12 mouse cellular contexts compared by ENCODE assay signal in genomic region chr10:30731321-30731914, GRCm38 (mm10).
A peak's percentile ranks its signal among the peaks of the same experiment; 100 is the strongest.
DNase-seq lines count a peak whose midpoint lies in the region; ATAC-seq and TF ChIP-seq lines count a peak whose summit lies in the region.
"Had no signal": no experiment of that assay in that cellular context is flagged by ENCODE, and none has a peak within 500 bp of the region (broad histone marks: within the 10 kb centered on the region; RNA-seq: fewer than 3 reads in every experiment).

No protein-coding gene starts in this region.

- peak; percentile 18 for DNase-seq in lung, embryonic 14.5 days
- DNase-seq in lung, adult 18-20 months = no peak
- peak; percentile 32 for DNase-seq in ZHBTc4 (ENCODE audit: low read depth, low spot score)
- DNase-seq in adrenal gland, postnatal 36 days = peak; percentile 69 to 74
- peak; percentile 30 for DNase-seq in skeletal muscle tissue, adult 2 months (ENCODE audit: low read depth, low spot score)
- DNase-seq in urinary bladder, postnatal 4 days (ENCODE audit: low spot score in 2 of 2) = no peak
- no peak for DNase-seq in cerebellum, adult 9-10 months
- DNase-seq: forebrain, postnatal 0 days; kidney, postnatal 14 days; right cerebral cortex, postnatal 4 days had no signal

- H3K36me3 ChIP-seq in lung, embryonic 14.5 days (ENCODE audit: insufficient read depth) = no peaks in the 10 kb centered on the region
- H3K36me3 ChIP-seq: limb, embryonic 12.5 days; stomach, embryonic 15.5 days had no signal

- H3K4me1 ChIP-seq in lung, embryonic 14.5 days (ENCODE audit: insufficient read depth) = no peaks in the 10 kb centered on the region
- H3K4me1 ChIP-seq: limb, embryonic 12.5 days; stomach, embryonic 15.5 days had no signal

- no peaks in the 10 kb centered on the region for H3K9me3 ChIP-seq in lung, embryonic 14.5 days (ENCODE audit: low read depth, low read length)
- H3K9me3 ChIP-seq: limb, embryonic 12.5 days; stomach, embryonic 15.5 days had no signal

- ATAC-seq in lung, embryonic 14.5 days (ENCODE audit: insufficient read depth) = no peak
- ATAC-seq: forebrain, postnatal 0 days had no signal

- H3K4me3 ChIP-seq in lung, embryonic 14.5 days (ENCODE audit: low read depth, low read length) = no peak overlapping the region
- H3K4me3 ChIP-seq: limb, embryonic 12.5 days; stomach, embryonic 15.5 days had no signal

- no peak overlapping the region for H3K27ac ChIP-seq in lung, embryonic 14.5 days (ENCODE audit: low read depth)
- H3K27ac ChIP-seq: limb, embryonic 12.5 days; stomach, embryonic 15.5 days had no signal

- no peak overlapping the region for H3K4me2 ChIP-seq in lung, embryonic 14.5 days
- H3K4me2 ChIP-seq: limb, embryonic 12.5 days; stomach, embryonic 15.5 days had no signal

- H3K9ac ChIP-seq in lung, embryonic 14.5 days = no peak overlapping the region
- H3K9ac ChIP-seq: forebrain, postnatal 0 days; limb, embryonic 12.5 days; stomach, embryonic 15.5 days had no signal

- TF ChIP-seq CTCF in lung, embryonic 14.5 days (IDR thresholded peaks at IDR 0.05; ENCODE audit: low read depth) = no peak

- 53% methylated on average over 3 of the region's 3 CpGs for WGBS in lung, embryonic 14.5 days

- no peaks in the 10 kb centered on the region for H3K27me3 ChIP-seq in lung, embryonic 14.5 days (ENCODE audit: insufficient read depth, low read length)
- H3K27me3 ChIP-seq: limb, embryonic 12.5 days; stomach, embryonic 15.5 days had no signal

Comparison
In these comparisons a context has a peak if more than half of its experiments do, and no peak if none do; other contexts are left out.
1. DNase-seq: peak in lung, embryonic 14.5 days (single experiment), ZHBTc4 (single experiment), adrenal gland, postnatal 36 days (2 of 2) and skeletal muscle tissue, adult 2 months (single experiment); none in lung, adult 18-20 months (0 of 2), urinary bladder, postnatal 4 days (0 of 2) and cerebellum, adult 9-10 months (single experiment).